Mouse (Mus musculus): ENCODE measurements around the gene Xylt1. TPM values are rescaled to one million over a fixed set of nuclear protein-coding genes. Genes with fewer than 3 reads are reported as not detected.

The Xylt1 gene
- polyA plus RNA-seq, 1 experiment from 2014 or later: 7.9 TPM

GRCm38 (mm10) chr7:117516896-117517295, 136.1 kb downstream of the Xylt1 start:
- Histone ChIP-seq H3K79me2 (ENCODE audit: inconsistent target) (no peaks in the 10 kb centered on the region), H3K4me3 (ENCODE audit: inconsistent target) (no peak overlapping the region), H3K36me3 (ENCODE audit: inconsistent target) (no peaks in the 10 kb centered on the region), H3K27ac (no peak overlapping the region)
- WGBS (ENCODE audit: missing documents): 41% methylated on average over 4 of the region's 4 CpGs

GRCm38 (mm10) chr7:117521369-117521768, 140.6 kb downstream of the Xylt1 start:
- H3K36me3 ChIP-seq (ENCODE audit: inconsistent target): no peaks in the 10 kb centered on the region
- H3K27ac ChIP-seq: peak overlapping the region; percentile 31
- no peak overlapping the region for H3K4me3 ChIP-seq (ENCODE audit: inconsistent target)
- H3K79me2 ChIP-seq (ENCODE audit: inconsistent target): no peaks in the 10 kb centered on the region

- 88% methylated on average over 4 of the region's 4 CpGs for WGBS (ENCODE audit: missing documents)
- Histone ChIP-seq H3K36me3 (ENCODE audit: inconsistent target) (no peaks in the 10 kb centered on the region), H3K4me3 (ENCODE audit: inconsistent target) (no peak overlapping the region), H3K27ac (peak overlapping the region; percentile 31; the same call in 1 of the 2 replicates), H3K79me2 (ENCODE audit: inconsistent target) (no peaks in the 10 kb centered on the region)
Measured at GRCm38 (mm10) chr7:117522092-117522635, 141.4 kb downstream of the Xylt1 start.

- WGBS (ENCODE audit: missing documents): 89% methylated on average over 7 of the region's 7 CpGs
Measured at GRCm38 (mm10) chr7:117524430-117525214, 143.8 kb downstream of the Xylt1 start.

GRCm38 (mm10) chr7:117525678-117526077, 144.9 kb downstream of the Xylt1 start:
- Histone ChIP-seq H3K4me3 (ENCODE audit: inconsistent target) (no peak overlapping the region), H3K36me3 (ENCODE audit: inconsistent target) (no peaks in the 10 kb centered on the region), H3K27ac (no peak overlapping the region), H3K79me2 (ENCODE audit: inconsistent target) (no peaks in the 10 kb centered on the region)
- 96% methylated on average over 5 of the region's 5 CpGs for WGBS (ENCODE audit: missing documents)

More at GRCm38 (mm10) chr7:117524430-117525214, 143.8 kb downstream of the Xylt1 start:
- H3K79me2 ChIP-seq (ENCODE audit: inconsistent target): no peaks in the 10 kb centered on the region
- no peaks in the 10 kb centered on the region for H3K36me3 ChIP-seq (ENCODE audit: inconsistent target)
- no peak overlapping the region for H3K27ac ChIP-seq
- no peak overlapping the region for H3K4me3 ChIP-seq (ENCODE audit: inconsistent target)

DNA sequence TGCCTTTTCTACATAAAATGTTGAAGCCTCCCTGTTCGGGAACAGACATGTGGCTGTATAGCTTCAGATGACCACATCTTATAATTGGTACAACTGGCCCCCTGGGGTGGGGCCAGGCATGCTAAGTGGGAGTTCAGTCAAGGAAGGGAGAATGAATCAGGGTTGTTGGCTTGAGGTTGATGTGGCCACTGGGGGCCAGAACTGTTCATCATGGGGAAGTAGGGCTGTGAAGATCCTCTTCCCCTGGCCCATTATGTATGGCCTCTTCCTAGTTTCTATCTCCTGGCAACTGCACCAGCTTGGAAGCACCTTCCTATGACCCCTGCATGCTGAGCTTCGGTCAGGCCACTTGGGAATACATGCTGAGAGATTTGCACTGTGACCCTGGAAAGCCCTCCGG, 145.8 kb downstream of the Xylt1 start:
- Histone ChIP-seq H3K4me3 (ENCODE audit: inconsistent target) (no peak overlapping the region), H3K27ac (no peak overlapping the region), H3K36me3 (ENCODE audit: inconsistent target) (no peaks in the 10 kb centered on the region), H3K79me2 (ENCODE audit: inconsistent target) (no peaks in the 10 kb centered on the region)
- 92% methylated on average over 3 of the region's 3 CpGs for WGBS (ENCODE audit: missing documents)

DNA sequence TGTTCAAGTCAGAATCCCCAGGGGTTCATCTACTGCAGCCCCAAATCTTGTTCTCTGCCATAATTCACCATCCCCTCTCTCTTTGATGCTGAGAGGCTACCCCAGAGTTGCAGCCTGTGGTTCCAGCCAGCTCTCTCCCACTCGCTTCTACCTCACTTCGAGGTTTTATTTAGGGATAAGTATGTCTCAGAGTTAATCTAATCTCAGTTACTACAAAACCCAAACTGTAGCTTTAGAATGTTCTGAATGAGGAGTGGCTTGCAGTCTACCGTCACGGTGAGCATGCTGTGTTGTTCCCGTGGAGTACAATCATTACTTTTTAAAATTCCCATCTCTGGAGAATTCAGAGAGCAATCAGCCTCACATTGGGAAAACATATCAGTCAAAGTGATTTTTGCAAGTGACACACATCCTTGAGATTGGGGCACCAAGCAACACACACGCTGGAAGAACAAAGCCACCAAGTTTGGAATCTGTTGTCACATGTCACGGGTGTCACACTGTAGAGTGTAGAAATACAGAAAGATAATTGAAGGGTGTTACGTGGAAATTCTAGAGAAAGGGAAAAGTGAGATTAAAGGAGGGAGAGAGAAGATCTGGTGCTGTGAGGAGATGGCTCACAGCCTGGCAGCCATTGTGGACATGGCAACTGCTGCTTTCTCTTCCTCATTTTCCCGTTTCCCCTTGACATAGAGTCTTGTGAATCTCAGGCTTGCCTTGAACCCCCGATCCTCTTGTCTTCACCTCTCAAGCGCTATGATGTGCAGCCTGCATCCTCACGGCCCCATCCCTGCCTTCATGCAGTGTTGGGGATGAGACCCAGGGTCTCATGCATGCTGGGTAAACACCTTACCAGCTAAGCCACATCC, 149.2 kb downstream of the Xylt1 start:
- no peak overlapping the region for H3K27ac ChIP-seq
- H3K4me3 ChIP-seq (ENCODE audit: inconsistent target): no peak overlapping the region
- WGBS (ENCODE audit: missing documents): 87% methylated on average over 12 of the region's 12 CpGs
- H3K79me2 ChIP-seq (ENCODE audit: inconsistent target): no peaks in the 10 kb centered on the region
- no peaks in the 10 kb centered on the region for H3K36me3 ChIP-seq (ENCODE audit: inconsistent target)

- WGBS (ENCODE audit: missing documents): 69% methylated on average over 3 of the region's 3 CpGs
- H3K79me2 ChIP-seq (ENCODE audit: inconsistent target): no peaks in the 10 kb centered on the region
- no peaks in the 10 kb centered on the region for H3K36me3 ChIP-seq (ENCODE audit: inconsistent target)
- H3K27ac ChIP-seq: no peak overlapping the region
- H3K4me3 ChIP-seq (ENCODE audit: inconsistent target): no peak overlapping the region
Measured at GRCm38 (mm10) chr7:117532651-117533050, 151.9 kb downstream of the Xylt1 start.

DNA sequence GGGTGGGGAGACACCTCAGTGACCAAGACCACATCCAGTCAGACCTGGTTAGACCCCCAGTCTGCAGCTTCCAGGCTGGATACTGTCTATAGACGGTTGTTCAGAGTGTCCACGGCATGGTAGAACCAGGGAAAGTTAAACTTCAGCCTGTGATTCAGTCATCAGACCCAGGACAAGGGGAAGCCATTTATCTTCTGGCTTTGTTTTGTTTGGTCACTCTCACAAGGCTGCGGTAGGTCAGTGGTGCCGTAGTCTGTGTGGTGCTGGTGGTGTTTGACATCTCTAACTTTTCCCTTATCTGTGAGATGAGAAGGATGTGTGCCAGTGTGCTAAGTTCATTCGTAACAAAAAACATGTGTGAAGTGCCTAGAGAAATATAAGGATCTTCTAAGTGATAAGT, 152.4 kb downstream of the Xylt1 start:
- no peak overlapping the region for H3K27ac ChIP-seq
- no peak overlapping the region for H3K4me3 ChIP-seq (ENCODE audit: inconsistent target)
- no peaks in the 10 kb centered on the region for H3K36me3 ChIP-seq (ENCODE audit: inconsistent target)
- WGBS (ENCODE audit: missing documents): 89% methylated on average over 5 of the region's 5 CpGs
- no peaks in the 10 kb centered on the region for H3K79me2 ChIP-seq (ENCODE audit: inconsistent target)

GRCm38 (mm10) chr7:117539931-117540330, 159.2 kb downstream of the Xylt1 start:
- WGBS (ENCODE audit: missing documents): 88% methylated on average over 5 of the region's 5 CpGs
- Histone ChIP-seq H3K36me3 (ENCODE audit: inconsistent target) (no peaks in the 10 kb centered on the region), H3K4me3 (ENCODE audit: inconsistent target) (no peak overlapping the region), H3K27ac (no peak overlapping the region), H3K79me2 (ENCODE audit: inconsistent target) (no peaks in the 10 kb centered on the region)

GRCm38 (mm10) chr7:117540413-117540812, 159.6 kb downstream of the Xylt1 start:
- no peaks in the 10 kb centered on the region for H3K36me3 ChIP-seq (ENCODE audit: inconsistent target)
- no peaks in the 10 kb centered on the region for H3K79me2 ChIP-seq (ENCODE audit: inconsistent target)
- no peak overlapping the region for H3K27ac ChIP-seq
- H3K4me3 ChIP-seq (ENCODE audit: inconsistent target): no peak overlapping the region
- 49% methylated on average over 5 of the region's 5 CpGs for WGBS (ENCODE audit: missing documents)

DNA sequence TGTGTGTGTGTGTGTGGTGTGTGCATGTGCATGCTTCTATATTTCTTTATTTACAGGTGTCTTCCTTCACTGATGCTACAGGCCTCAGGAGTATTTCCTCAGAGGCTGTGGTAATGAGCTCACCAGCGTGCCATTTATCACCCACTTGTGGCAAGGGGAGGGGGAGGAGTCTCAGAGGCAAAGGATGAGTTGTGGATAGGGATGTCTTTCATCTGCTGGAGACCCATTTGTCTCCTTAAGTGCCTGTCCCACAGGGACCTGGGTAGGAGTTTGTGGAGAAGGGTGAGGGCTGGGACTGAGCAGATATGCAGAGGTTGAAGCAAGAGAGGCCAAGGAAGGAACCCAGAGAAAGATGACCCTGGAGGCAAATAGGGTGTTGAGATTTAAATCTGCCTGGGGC, 160.3 kb downstream of the Xylt1 start:
- H3K79me2 ChIP-seq (ENCODE audit: inconsistent target): no peaks in the 10 kb centered on the region
- H3K4me3 ChIP-seq (ENCODE audit: inconsistent target): no peak overlapping the region
- no peak overlapping the region for H3K27ac ChIP-seq
- no peaks in the 10 kb centered on the region for H3K36me3 ChIP-seq (ENCODE audit: inconsistent target)
- 91% methylated on average over 1 of the region's 1 CpGs for WGBS (ENCODE audit: missing documents)

- 81% methylated on average over 3 of the region's 3 CpGs for WGBS (ENCODE audit: missing documents)
- Histone ChIP-seq H3K4me3 (ENCODE audit: inconsistent target) (no peak overlapping the region), H3K36me3 (ENCODE audit: inconsistent target) (no peaks in the 10 kb centered on the region), H3K79me2 (ENCODE audit: inconsistent target) (no peaks in the 10 kb centered on the region), H3K27ac (no peak overlapping the region)
Measured at GRCm38 (mm10) chr7:117541681-117542080, 160.9 kb downstream of the Xylt1 start.

DNA sequence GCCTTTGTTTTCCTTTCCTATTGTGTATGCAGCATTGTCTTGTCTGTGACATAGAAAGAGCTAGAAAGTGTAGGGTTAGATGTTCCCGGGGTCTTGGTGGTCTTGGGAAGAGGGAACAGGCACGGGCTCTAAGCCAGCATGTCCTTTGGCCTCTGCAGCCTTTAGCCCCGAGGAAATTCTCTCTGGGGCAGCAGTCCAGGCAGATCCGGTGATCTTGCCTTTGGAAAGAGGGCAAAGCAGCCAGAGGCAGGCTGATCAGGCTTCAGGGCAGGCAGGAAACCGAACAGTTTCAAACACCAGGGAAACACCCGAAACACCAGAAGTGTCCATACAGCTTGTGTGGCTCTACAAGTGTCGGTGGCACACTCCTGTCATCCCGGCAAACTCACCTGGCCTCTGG, 162.3 kb downstream of the Xylt1 start:
- Histone ChIP-seq H3K4me3 (ENCODE audit: inconsistent target) (no peak overlapping the region), H3K27ac (no peak overlapping the region), H3K36me3 (ENCODE audit: inconsistent target) (no peaks in the 10 kb centered on the region), H3K79me2 (ENCODE audit: inconsistent target) (no peaks in the 10 kb centered on the region)
- WGBS (ENCODE audit: missing documents): 86% methylated on average over 8 of the region's 8 CpGs

- no peak overlapping the region for H3K4me3 ChIP-seq (ENCODE audit: inconsistent target)
- H3K79me2 ChIP-seq (ENCODE audit: inconsistent target): no peaks in the 10 kb centered on the region
- no peaks in the 10 kb centered on the region for H3K36me3 ChIP-seq (ENCODE audit: inconsistent target)
- no peak overlapping the region for H3K27ac ChIP-seq
- 91% methylated on average over 2 of the region's 2 CpGs for WGBS (ENCODE audit: missing documents)
Measured at GRCm38 (mm10) chr7:117544126-117544525, 163.3 kb downstream of the Xylt1 start.

Data from macrophage (primary cell).